Mouse (Mus musculus): ENCODE results near the gene Prpsap1. TPM values are rescaled to one million over a fixed set of nuclear protein-coding genes. Genes with fewer than 3 reads are reported as not detected.

The Prpsap1 gene
- polyA plus RNA-seq, 1 experiment from 2014 or later = 187 TPM

DNA sequence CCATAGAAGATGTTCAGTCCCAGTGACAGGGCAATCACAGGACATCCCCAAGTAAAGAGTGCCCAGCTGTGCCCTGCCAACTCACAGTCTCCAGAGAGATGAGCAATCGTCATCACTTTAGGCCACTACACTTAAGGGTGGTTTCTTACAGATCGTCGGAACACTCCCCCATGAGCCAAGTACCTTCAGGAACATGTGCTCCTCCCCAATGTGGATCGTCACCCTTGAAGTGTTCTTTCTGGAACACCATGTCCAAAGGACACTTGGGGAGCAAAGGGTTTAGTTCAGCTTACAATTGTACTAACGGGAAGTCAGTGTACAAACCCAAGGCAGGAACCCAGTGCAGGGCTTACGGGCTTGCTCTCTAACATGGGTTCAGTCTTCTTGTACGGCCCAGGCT lies 18.2 kb upstream of the Prpsap1 start:
- Histone ChIP-seq H3K4me3 (replicated peaks) (no peak overlapping the region), H3K36me3 (no peaks in the 10 kb centered on the region), H3K27me3 (peaks cover 6% of the 10 kb centered on the region; the same call in 1 of the 2 replicates), H3K9ac (replicated peaks) (no peak overlapping the region), H3K27ac (no peak overlapping the region), H3K4me2 (replicated peaks) (no peak overlapping the region), H3K4me1 (replicated peaks) (peaks cover 6% of the 10 kb centered on the region), H3K9me3 (no peaks in the 10 kb centered on the region)
- ATAC-seq = no peak
- 91% methylated on average over 7 of the region's 7 CpGs for WGBS

DNA sequence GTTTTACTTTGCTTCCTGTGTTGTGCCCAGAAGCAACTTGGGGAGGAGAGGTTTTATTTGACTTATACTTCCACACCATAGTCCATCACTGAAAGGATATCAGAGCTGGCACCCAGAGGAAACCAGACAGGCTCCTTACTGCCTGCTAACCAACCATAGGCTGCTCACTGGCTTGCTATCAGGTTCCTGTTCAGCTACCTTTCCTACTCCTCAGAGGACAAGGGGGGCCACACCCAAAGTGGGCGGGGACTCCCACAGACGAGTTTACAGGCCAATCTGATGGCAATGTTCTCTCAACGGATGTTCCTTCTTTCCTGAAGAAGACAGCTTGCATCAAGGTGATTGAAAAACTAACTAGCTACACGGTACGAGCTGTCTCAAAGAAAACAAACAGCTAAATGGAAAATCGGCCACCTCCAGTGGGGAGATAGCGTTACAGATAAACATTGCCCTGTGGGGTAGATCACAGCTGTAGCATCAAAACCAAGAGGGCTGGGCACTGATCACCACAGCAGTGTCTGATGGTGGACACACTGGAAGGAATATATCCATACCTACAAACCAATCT lies 17.4 kb upstream of the Prpsap1 start:
- no peak overlapping the region for H3K4me3 ChIP-seq (replicated peaks)
- peaks cover 6% of the 10 kb centered on the region; the same call in 1 of the 2 replicates for H3K27me3 ChIP-seq
- H3K9me3 ChIP-seq = no peaks in the 10 kb centered on the region
- no peak overlapping the region for H3K4me2 ChIP-seq (replicated peaks)
- H3K36me3 ChIP-seq = no peaks in the 10 kb centered on the region
- WGBS = 81% methylated on average over 7 of the region's 7 CpGs
- no peak overlapping the region for H3K9ac ChIP-seq (replicated peaks)
- H3K4me1 ChIP-seq (replicated peaks) = peaks cover 6% of the 10 kb centered on the region
- no peak overlapping the region for H3K27ac ChIP-seq
- ATAC-seq = no peak

DNA sequence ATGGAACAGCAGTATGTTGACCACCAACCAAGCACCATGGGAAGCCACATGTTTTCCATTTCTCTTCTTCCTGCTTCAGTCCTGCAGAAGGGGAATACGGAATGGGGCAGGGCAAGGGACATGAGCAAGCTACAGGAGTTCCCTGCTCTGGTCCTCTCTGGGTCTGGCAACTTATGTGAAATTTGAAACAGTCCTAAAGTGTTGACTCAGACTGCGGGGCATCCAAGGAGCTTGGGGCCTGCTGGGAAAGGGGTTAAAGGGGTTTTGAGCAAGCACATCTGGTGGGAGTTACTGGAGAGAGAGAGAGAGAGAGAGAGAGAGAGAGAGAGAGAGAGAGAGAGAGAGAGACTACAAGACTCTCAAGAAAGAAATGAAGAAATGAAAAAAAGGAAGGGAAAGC lies 14.7 kb upstream of the Prpsap1 start:
- Histone ChIP-seq H3K27ac (no peak overlapping the region), H3K4me2 (replicated peaks) (no peak overlapping the region), H3K27me3 (0 out of 2 replicates have a peak, but pooled peaks cover under 1% of the 10 kb centered on the region), H3K4me1 (replicated peaks) (no peaks in the 10 kb centered on the region), H3K9ac (replicated peaks) (no peak overlapping the region), H3K36me3 (no peaks in the 10 kb centered on the region), H3K4me3 (replicated peaks) (no peak overlapping the region), H3K9me3 (no peaks in the 10 kb centered on the region)
- 70% methylated on average over 2 of the region's 2 CpGs for WGBS
- no peak for ATAC-seq

DNA sequence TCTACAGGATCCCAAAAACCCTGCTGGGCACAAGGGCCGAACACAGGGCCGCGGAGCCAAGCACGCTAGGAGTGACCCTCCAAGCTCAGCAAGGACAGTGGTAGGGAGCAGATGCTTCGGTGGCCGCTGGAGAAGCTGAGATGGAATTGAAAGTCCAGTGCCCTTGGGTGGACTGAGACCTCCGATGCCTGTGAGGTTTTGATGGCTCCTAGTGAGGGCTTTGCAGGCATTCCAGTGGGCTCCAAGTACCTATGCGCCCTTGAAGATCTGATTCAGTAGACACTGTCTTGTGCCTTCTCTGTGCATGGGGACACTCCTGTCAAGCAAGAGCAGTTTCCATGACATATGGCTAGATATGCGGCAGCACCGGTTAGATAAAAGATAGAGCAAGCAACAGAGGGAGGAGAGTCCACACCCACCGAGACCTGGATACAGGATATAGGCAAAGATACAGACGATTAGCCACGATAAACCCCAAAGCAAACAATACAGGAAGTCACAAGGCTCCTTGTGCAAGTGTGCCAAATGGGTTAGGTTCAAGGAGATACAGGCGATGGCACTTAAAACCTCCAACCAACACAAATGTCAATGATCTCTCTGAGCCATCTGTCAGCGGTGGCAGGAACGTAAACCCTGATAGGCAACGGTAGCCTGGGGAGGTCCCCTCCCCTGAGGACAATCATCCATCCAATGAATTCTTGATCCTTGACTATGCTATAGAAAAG lies 12.3 kb upstream of the Prpsap1 start:
- Histone ChIP-seq H3K36me3 (no peaks in the 10 kb centered on the region), H3K9me3 (no peaks in the 10 kb centered on the region), H3K4me3 (replicated peaks) (no peak overlapping the region), H3K27me3 (no peaks in the 10 kb centered on the region), H3K9ac (replicated peaks) (no peak overlapping the region), H3K4me1 (replicated peaks) (no peaks in the 10 kb centered on the region), H3K4me2 (replicated peaks) (no peak overlapping the region), H3K27ac (no peak overlapping the region)
- WGBS = 87% methylated on average over 17 of the region's 17 CpGs
- ATAC-seq = no peak

DNA sequence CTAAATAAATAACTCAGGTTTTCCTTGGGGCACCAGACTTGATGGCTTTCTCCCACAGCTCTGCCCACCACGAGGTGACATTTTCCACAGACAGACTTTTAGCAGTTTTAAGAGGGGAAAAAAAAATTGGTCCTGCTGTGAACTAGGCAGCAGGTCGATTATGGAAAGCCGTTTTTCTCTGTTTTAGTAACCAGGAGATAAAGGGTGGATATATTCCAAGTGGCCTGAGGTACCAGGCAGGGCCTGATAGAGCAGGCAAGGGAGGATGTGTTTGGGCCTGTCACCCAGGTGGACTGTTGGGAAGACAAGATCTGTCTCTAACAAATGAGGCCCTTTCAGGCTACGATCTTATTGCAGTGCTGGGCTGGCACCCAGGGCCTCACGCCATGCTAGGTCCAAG lies 11.6 kb upstream of the Prpsap1 start:
- Histone ChIP-seq H3K4me3 (replicated peaks) (no peak overlapping the region), H3K4me2 (replicated peaks) (no peak overlapping the region), H3K4me1 (replicated peaks) (no peaks in the 10 kb centered on the region), H3K27me3 (no peaks in the 10 kb centered on the region), H3K9me3 (no peaks in the 10 kb centered on the region), H3K36me3 (no peaks in the 10 kb centered on the region), H3K27ac (no peak overlapping the region), H3K9ac (replicated peaks) (no peak overlapping the region)
- 77% methylated on average over 5 of the region's 5 CpGs for WGBS
- ATAC-seq = no peak

DNA sequence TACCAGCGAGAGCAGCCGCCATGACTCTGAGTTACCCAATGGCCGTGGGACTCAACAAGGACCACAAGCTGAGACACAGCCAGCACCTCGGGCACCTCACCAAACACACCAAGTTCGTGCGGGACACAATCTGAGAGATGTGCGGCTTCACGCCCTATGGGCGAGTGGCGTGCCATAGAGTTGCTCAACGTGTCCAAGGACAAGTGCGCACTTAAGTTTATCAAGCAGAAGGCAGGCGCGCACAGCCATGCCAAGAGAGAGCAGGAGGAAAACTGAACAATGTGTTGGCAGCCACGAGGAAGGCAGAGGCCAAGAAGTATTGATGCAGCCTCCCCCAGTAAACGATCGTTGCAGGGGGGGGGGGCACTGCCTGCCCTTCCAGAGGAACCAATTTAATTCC lies 10.5 kb upstream of the Prpsap1 start:
- Histone ChIP-seq H3K4me2 (replicated peaks) (no peak overlapping the region), H3K36me3 (no peaks in the 10 kb centered on the region), H3K27ac (no peak overlapping the region), H3K27me3 (no peaks in the 10 kb centered on the region), H3K4me1 (replicated peaks) (no peaks in the 10 kb centered on the region), H3K4me3 (replicated peaks) (no peak overlapping the region), H3K9ac (replicated peaks) (no peak overlapping the region), H3K9me3 (no peaks in the 10 kb centered on the region)
- ATAC-seq = no peak
- 94% methylated on average over 17 of the region's 17 CpGs for WGBS

DNA sequence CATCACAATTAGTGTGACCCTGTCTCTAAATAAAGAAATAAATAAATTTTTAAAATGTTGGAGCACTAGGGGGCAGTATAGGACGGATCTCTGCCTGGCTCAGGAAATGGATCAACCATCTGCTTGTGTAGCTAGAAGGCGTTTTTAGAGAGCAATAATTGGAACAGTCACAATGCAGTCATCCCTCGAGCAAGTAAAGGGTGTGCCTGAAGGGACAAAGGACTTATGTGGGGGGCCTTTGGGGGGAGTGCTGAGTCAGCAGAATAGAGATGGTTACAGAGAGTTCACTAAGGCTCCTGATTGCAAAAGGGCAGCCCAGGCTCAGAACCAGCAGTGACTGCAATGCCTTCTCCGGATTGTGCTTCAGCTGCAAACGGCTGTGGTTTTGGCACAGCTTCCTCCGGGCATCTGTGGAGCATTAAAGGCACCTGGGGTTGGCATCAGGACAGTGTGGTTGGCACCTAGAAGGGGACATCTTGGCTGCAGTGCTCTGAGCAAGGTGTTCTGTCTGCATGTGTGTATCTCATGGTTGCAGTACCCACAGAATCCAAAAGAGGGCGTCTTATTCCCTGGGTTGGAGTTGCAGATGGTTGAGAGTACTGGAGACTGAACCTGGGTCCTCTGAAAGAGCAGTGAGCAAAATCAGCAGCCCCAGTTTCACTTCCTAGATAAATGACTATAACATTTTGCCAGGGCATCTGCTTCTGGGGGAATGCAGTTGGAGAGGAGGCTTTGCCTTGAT lies 7.2 kb upstream of the Prpsap1 start:
- no peaks in the 10 kb centered on the region for H3K9me3 ChIP-seq
- H3K27ac ChIP-seq = no peak overlapping the region
- H3K27me3 ChIP-seq = no peaks in the 10 kb centered on the region
- ATAC-seq = 0 out of 2 replicates have a peak, but pooled peaks have one; percentile 56
- no peak overlapping the region for H3K4me2 ChIP-seq (replicated peaks)
- H3K9ac ChIP-seq (replicated peaks) = no peak overlapping the region
- WGBS = 30% methylated on average over 7 of the region's 7 CpGs
- no peak overlapping the region for H3K4me3 ChIP-seq (replicated peaks)
- H3K36me3 ChIP-seq = no peaks in the 10 kb centered on the region
- H3K4me1 ChIP-seq (replicated peaks) = peaks cover 4% of the 10 kb centered on the region; the same call in 1 of the 2 replicates

DNA sequence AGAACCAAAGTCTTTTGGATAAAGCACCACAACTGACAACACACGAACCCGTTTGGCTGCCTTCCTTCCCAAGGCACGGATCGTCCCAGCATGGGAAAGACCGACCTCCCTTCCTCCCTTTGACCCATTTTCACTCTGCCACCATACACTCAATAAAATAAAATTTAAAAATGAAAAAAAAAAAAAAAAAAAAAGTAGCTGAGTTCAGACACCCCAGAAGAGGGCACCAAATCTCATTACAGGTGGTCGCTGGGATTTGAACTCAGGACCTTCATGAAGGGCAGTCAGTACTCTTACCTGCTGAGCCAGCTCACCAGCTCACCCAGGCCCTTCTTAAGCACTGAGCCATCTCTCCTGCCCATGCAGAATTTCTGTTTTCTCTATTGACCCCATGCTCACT lies 5.0 kb upstream of the Prpsap1 start:
- Histone ChIP-seq H3K27me3 (no peaks in the 10 kb centered on the region), H3K27ac (no peak overlapping the region), H3K9ac (replicated peaks) (0 out of 2 replicates have a peak overlapping the region, but pooled peaks have one; percentile 29), H3K9me3 (no peaks in the 10 kb centered on the region), H3K4me1 (replicated peaks) (peaks cover 15% of the 10 kb centered on the region), H3K4me3 (replicated peaks) (peak overlapping the region; percentile 23; the same call in 1 of the 2 replicates), H3K4me2 (replicated peaks) (peak overlapping the region; percentile 44; the same call in 1 of the 2 replicates), H3K36me3 (no peaks in the 10 kb centered on the region)
- 50% methylated on average over 6 of the region's 6 CpGs for WGBS
- no peak for ATAC-seq

DNA sequence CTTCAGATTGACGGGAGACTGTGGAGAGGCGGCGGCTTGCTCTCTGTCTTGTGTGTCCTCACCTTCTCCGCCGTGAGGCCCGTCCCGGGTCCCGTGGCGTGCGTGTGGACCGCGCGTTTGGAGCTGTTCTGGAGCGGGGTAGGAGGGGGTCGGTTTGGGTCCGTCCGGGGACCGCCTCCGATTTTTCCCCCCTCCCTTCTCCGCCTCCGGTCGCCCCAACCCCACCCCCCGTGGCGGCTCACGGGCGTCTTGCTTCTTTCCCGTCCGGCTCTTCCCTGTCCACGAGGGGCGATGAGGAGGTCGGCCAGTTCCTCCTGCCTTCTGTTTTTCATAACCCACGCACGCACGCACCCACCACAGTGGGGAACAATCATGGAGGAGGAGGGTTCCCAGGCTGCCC lies 4.6 kb upstream of the Prpsap1 start:
- H3K27me3 ChIP-seq = no peaks in the 10 kb centered on the region
- 35% methylated on average over 34 of the region's 34 CpGs for WGBS
- no peaks in the 10 kb centered on the region for H3K36me3 ChIP-seq
- no peak for ATAC-seq
- H3K9ac ChIP-seq (replicated peaks) = peak overlapping the region; percentile 29; the same call in 1 of the 2 replicates
- H3K4me3 ChIP-seq (replicated peaks) = peak overlapping the region; percentile 23
- peak overlapping the region; percentile 44 for H3K4me2 ChIP-seq (replicated peaks)
- H3K27ac ChIP-seq = no peak overlapping the region
- H3K9me3 ChIP-seq = no peaks in the 10 kb centered on the region
- peaks cover 17% of the 10 kb centered on the region for H3K4me1 ChIP-seq (replicated peaks)

DNA sequence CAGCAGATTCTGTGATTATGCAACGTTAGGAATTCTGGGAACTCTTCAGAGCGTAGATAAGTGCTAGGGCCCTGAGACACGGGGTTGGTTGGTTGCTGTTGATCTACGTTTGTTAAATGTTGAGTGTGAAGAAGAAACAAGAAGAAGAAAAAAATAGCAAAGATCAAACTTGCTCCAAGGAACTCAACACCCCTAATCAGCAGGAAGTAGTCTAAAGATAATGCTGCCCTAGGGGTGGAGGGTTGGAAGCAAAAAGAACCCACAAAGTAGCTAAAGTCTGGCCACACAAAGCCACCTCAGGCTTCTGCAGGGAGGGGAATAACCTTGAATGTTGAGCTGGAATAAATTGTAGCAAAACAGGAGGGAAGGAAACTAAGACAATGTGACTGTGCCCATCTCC lies 3.3 kb upstream of the Prpsap1 start:
- H3K4me3 ChIP-seq (replicated peaks) = no peak overlapping the region
- 90% methylated on average over 4 of the region's 4 CpGs for WGBS
- no peaks in the 10 kb centered on the region for H3K36me3 ChIP-seq
- H3K9me3 ChIP-seq = no peaks in the 10 kb centered on the region
- no peaks in the 10 kb centered on the region for H3K27me3 ChIP-seq
- H3K9ac ChIP-seq (replicated peaks) = no peak overlapping the region
- no peak overlapping the region for H3K4me2 ChIP-seq (replicated peaks)
- H3K4me1 ChIP-seq (replicated peaks) = peaks cover 17% of the 10 kb centered on the region
- no peak for ATAC-seq
- H3K27ac ChIP-seq = no peak overlapping the region

DNA sequence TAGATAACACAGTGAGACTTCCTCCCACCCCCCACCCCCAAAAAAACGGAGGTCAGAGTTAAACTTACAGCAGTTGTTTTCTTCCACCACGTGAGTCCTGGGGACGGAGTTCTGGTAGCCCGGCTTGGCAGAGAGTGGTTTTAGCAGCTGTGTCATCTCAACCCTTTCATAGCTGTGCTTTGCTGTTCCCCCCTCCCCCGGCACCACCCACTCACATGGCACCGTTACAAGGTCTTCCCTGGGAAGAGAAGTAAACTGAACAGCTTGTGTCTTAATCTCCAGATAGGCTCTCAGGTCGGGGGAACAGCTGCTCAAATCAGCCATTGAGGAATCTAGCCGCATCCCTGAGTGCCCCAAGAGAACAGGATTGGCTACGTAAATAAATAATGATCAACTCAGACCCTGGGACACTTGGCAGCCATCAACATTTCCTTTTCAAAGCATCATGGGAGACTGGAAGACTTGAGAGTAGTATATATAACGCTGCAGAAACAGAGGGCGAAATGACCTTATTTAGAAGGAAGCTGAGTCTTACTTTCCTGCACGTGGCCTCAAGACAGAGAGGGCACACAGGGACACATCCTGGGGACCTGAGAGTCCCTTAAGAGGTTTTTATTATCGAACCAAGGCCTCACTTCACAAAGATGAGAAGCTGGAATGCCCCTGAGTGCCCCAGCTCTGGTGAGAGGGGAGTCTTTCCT lies 622 bp upstream of the Prpsap1 start:
- Histone ChIP-seq H3K4me1 (replicated peaks) (peaks cover 21% of the 10 kb centered on the region), H3K9me3 (no peaks in the 10 kb centered on the region), H3K4me3 (replicated peaks) (no peak overlapping the region), H3K9ac (replicated peaks) (no peak overlapping the region), H3K27ac (peak overlapping the region; percentile 22; the same call in 1 of the 2 replicates), H3K4me2 (replicated peaks) (no peak overlapping the region), H3K36me3 (no peaks in the 10 kb centered on the region), H3K27me3 (no peaks in the 10 kb centered on the region)
- WGBS = 47% methylated on average over 13 of the region's 13 CpGs
- no peak for ATAC-seq

DNA sequence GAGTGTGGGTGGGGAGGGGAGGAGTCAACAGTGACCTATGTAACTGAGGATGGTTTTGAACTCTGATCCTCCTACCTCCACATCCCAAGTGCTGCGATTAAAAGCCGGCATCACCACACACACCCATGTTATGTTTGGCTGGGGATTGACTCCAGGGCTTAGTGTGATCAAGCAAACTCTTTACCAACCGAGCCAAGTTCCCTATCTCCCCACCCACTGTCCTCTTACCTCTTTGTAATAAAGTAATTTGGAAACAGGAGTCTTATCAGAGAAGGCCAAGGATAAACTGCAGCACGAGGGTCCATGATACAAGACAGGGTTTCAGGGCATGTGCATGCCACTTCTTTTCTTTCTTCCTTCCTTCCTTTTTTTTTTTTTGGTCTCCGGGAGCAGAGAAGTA lies 811 bp downstream of the Prpsap1 start:
- Histone ChIP-seq H3K4me3 (replicated peaks) (no peak overlapping the region), H3K9me3 (no peaks in the 10 kb centered on the region), H3K4me1 (replicated peaks) (peaks cover 27% of the 10 kb centered on the region), H3K4me2 (replicated peaks) (no peak overlapping the region), H3K27me3 (no peaks in the 10 kb centered on the region), H3K36me3 (no peaks in the 10 kb centered on the region), H3K9ac (replicated peaks) (no peak overlapping the region), H3K27ac (no peak overlapping the region)
- no peak for ATAC-seq
- WGBS = 89% methylated on average over 5 of the region's 5 CpGs

Data from midbrain, embryonic 13.5 days (tissue).